Mouse (Mus musculus) frontal cortex, postnatal 36 days (tissue): ENCODE measurements around the gene Thsd7b.

ENCODE experiments used
- DNase-seq, 2 experiments: peaks; one replicate each; pipeline ENCODE4 v3.0.0; 2022; ENCODE audit warnings: low spot score in 2 of 2

Thsd7b gene

GRCm38 (mm10) chr1:129519751-129520150, 246.6 kb downstream of the Thsd7b start:
- DNase-seq = no peak

- DNase-seq = no peak
Observed at GRCm38 (mm10) chr1:129526967-129527366, 253.9 kb downstream of the Thsd7b start.

GRCm38 (mm10) chr1:129532206-129532605, 259.1 kb downstream of the Thsd7b start:
- no peak for DNase-seq

- no peak for DNase-seq
Observed at GRCm38 (mm10) chr1:129538508-129538907, 265.4 kb downstream of the Thsd7b start.

- DNase-seq = no peak
Observed at GRCm38 (mm10) chr1:129538970-129539369, 265.9 kb downstream of the Thsd7b start.

- no peak for DNase-seq
Observed at GRCm38 (mm10) chr1:129540751-129541150, 267.6 kb downstream of the Thsd7b start.

- no peak for DNase-seq
Observed at GRCm38 (mm10) chr1:129542563-129543146, 269.6 kb downstream of the Thsd7b start.

- no peak for DNase-seq
Observed at GRCm38 (mm10) chr1:129543169-129543568, 270.1 kb downstream of the Thsd7b start.

GRCm38 (mm10) chr1:129558054-129558453, 285.0 kb downstream of the Thsd7b start:
- DNase-seq = no peak

GRCm38 (mm10) chr1:129559137-129559536, 286.0 kb downstream of the Thsd7b start:
- peak in 1 of 2 experiments; percentile 5 for DNase-seq

GRCm38 (mm10) chr1:129559812-129560211, 286.7 kb downstream of the Thsd7b start:
- DNase-seq = no peak

GRCm38 (mm10) chr1:129562707-129563106, 289.6 kb downstream of the Thsd7b start:
- DNase-seq = no peak

GRCm38 (mm10) chr1:129570522-129570921, 297.4 kb downstream of the Thsd7b start:
- no peak for DNase-seq

GRCm38 (mm10) chr1:129579955-129580354, 306.9 kb downstream of the Thsd7b start:
- DNase-seq = no peak

GRCm38 (mm10) chr1:129586635-129587034, 313.5 kb downstream of the Thsd7b start:
- no peak for DNase-seq

GRCm38 (mm10) chr1:129589366-129590002, 316.4 kb downstream of the Thsd7b start:
- DNase-seq = no peak

- no peak for DNase-seq
Observed at GRCm38 (mm10) chr1:129595447-129595846, 322.3 kb downstream of the Thsd7b start.

GRCm38 (mm10) chr1:129600933-129601332, 327.8 kb downstream of the Thsd7b start:
- no peak for DNase-seq

GRCm38 (mm10) chr1:129602284-129602683, 329.2 kb downstream of the Thsd7b start:
- peak; percentile 12 to 43 for DNase-seq

- no peak for DNase-seq
Observed at GRCm38 (mm10) chr1:129608395-129608794, 335.3 kb downstream of the Thsd7b start.

GRCm38 (mm10) chr1:129616080-129616479, 343.0 kb downstream of the Thsd7b start:
- no peak for DNase-seq

- no peak for DNase-seq
Observed at GRCm38 (mm10) chr1:129619440-129620301, 346.6 kb downstream of the Thsd7b start.

GRCm38 (mm10) chr1:129624519-129624918, 351.4 kb downstream of the Thsd7b start:
- no peak for DNase-seq
